ENCODE assay signal across 39 mouse cellular contexts in the genomic region with DNA sequence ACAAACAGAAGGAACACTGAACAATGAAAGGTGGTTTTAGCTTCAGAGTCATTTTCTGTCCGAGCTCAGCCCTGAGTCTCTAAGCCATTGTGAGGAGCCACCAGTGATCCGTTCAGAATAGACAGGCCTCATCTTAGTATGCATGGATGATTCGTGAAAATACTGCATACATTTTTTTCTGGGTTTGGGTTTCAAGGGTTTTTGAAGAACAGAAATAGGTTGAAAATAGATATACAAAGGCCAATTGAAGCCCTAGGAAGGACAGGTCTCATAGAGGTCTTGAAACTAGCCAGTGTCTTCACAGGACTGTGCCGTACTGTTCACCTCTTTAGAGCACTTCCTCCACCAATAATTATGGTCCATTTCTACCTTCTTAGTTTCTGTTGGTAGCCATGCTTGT. TPM values are rescaled to one million over a fixed set of nuclear protein-coding genes. Genes with fewer than 3 reads are reported as not detected.
"Had no signal": no experiment of that assay in that cellular context is flagged by ENCODE, and none has a peak within 500 bp of the region (broad histone marks: within the 10 kb centered on the region; RNA-seq: fewer than 3 reads in every experiment).

No protein-coding gene starts in this region.

- DNase-seq: cerebellum, adult 9-10 months; cerebellum, adult 9-11 months; cerebellum, postnatal 10 days; cerebellum, postnatal 14 days; cerebellum, postnatal 36 days; embryo, embryonic 11 days; forebrain, postnatal 0 days; gastrocnemius, adult 2 months; gastrocnemius, postnatal 10 days; gastrocnemius, postnatal 14 days; gastrocnemius, postnatal 25 days; gastrocnemius, postnatal 36 days; heart, adult 11 months; heart, adult 18-20 months; heart, adult 2 months had no signal

- H3K36me3 ChIP-seq: embryonic facial prominence, embryonic 10.5 days; embryonic facial prominence, embryonic 12.5 days; embryonic facial prominence, embryonic 13.5 days; embryonic facial prominence, embryonic 15.5 days; forebrain, embryonic 10.5 days; forebrain, embryonic 12.5 days; forebrain, embryonic 15.5 days; heart, embryonic 10.5 days had no signal

- H3K9me3 ChIP-seq: embryonic facial prominence, embryonic 10.5 days; embryonic facial prominence, embryonic 12.5 days; embryonic facial prominence, embryonic 13.5 days; embryonic facial prominence, embryonic 15.5 days; forebrain, embryonic 10.5 days; forebrain, embryonic 12.5 days; forebrain, embryonic 13.5 days; forebrain, embryonic 15.5 days; heart, embryonic 10.5 days had no signal

- H3K4me2 ChIP-seq: embryonic facial prominence, embryonic 12.5 days; embryonic facial prominence, embryonic 13.5 days; embryonic facial prominence, embryonic 15.5 days; forebrain, embryonic 12.5 days; forebrain, embryonic 13.5 days; forebrain, embryonic 15.5 days; heart, embryonic 11.5 days had no signal

- H3K27me3 ChIP-seq: embryonic facial prominence, embryonic 12.5 days; embryonic facial prominence, embryonic 13.5 days; embryonic facial prominence, embryonic 15.5 days; forebrain, embryonic 13.5 days; forebrain, embryonic 15.5 days had no signal

- H3K4me3 ChIP-seq: embryonic facial prominence, embryonic 10.5 days; embryonic facial prominence, embryonic 12.5 days; embryonic facial prominence, embryonic 13.5 days; embryonic facial prominence, embryonic 15.5 days; erythroblast, embryonic 14.5 days; forebrain, embryonic 10.5 days; forebrain, embryonic 12.5 days; forebrain, embryonic 13.5 days; forebrain, embryonic 15.5 days; gastrocnemius, adult 2 months; heart, adult 2 months; heart, embryonic 10.5 days had no signal

- H3K9ac ChIP-seq: embryonic facial prominence, embryonic 12.5 days; embryonic facial prominence, embryonic 13.5 days; embryonic facial prominence, embryonic 15.5 days; forebrain, embryonic 12.5 days; forebrain, embryonic 13.5 days; forebrain, embryonic 15.5 days; forebrain, postnatal 0 days had no signal

- H3K27ac ChIP-seq: embryonic facial prominence, embryonic 10.5 days; embryonic facial prominence, embryonic 12.5 days; embryonic facial prominence, embryonic 13.5 days; embryonic facial prominence, embryonic 15.5 days; forebrain, embryonic 10.5 days; forebrain, embryonic 12.5 days; forebrain, embryonic 13.5 days; forebrain, embryonic 15.5 days; gastrocnemius, adult 2 months; heart, adult 2 months; heart, embryonic 10.5 days had no signal

- H3K4me1 ChIP-seq: embryonic facial prominence, embryonic 10.5 days; embryonic facial prominence, embryonic 12.5 days; embryonic facial prominence, embryonic 13.5 days; embryonic facial prominence, embryonic 15.5 days; forebrain, embryonic 12.5 days; forebrain, embryonic 13.5 days; forebrain, embryonic 15.5 days; heart, embryonic 10.5 days had no signal

RNA-seq across cellular contexts. Expression of gene Pdha2, which starts 21.7 kb away (rescaled TPM):
- total RNA-seq: common myeloid progenitor, adult 5-6 weeks; forebrain, postnatal 0 days; gastrocnemius, adult 18-20 months; gastrocnemius, adult 2 months; gastrocnemius, adult 8-10 months; gastrocnemius, postnatal 10 days; gastrocnemius, postnatal 14 days; gastrocnemius, postnatal 25 days; gastrocnemius, postnatal 36 days; gastrocnemius, postnatal 4 days; granulocyte monocyte progenitor cell, adult 5-6 weeks; heart, adult 18-20 months; heart, adult 2 months; heart, adult 8-10 months had no signal
- polyA plus RNA-seq: cortical plate, adult 2 months; embryonic facial prominence, embryonic 10.5 days; embryonic facial prominence, embryonic 11.5 days; embryonic facial prominence, embryonic 12.5 days; embryonic facial prominence, embryonic 13.5 days; embryonic facial prominence, embryonic 14.5 days; embryonic facial prominence, embryonic 15.5 days; erythroblast, embryonic 14.5 days; forebrain, embryonic 10.5 days; forebrain, embryonic 11.5 days; forebrain, embryonic 12.5 days; forebrain, embryonic 13.5 days; forebrain, embryonic 14.5 days; forebrain, embryonic 15.5 days; forebrain, embryonic 16.5 days; forebrain, postnatal 0 days; frontal cortex, adult 2 months; heart, adult 2 months; heart, embryonic 10.5 days; heart, embryonic 11.5 days had no signal
